Mouse (Mus musculus): ENCODE results near the gene Itga11.

DNA sequence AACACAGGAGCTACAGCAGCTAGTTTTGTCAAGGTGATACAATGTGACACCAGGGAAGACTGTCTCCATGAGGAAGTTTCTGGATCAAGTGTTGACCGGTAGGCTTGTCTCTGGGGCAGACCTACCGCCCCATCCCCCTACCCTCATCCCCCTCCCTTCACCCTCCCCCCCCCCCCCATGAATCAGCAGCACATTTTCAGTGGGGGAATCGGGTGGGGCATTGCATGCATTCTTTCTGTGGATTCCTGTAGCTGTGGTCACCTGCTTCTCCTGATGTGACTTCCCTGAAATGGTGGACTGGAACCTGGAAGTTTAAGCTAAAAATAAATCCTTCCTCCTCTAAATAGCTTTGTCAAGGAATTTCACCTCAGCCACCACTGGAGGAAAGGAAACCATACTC lies 141.9 kb downstream of the Itga11 start:
- TF ChIP-seq EP300 (IDR thresholded peaks at IDR 0.05; ENCODE audit: low read depth): no peak
- no peak for TF ChIP-seq CTCF (IDR thresholded peaks at IDR 0.05; ENCODE audit: low read depth)

All from liver, postnatal 0 days (tissue).